Mouse (Mus musculus) MEL (cell line): ENCODE measurements at regions not wholly inside any gene's neighbourhood (a gene's known extent, or its start where the extent isn't known, plus 50 kb on each side); places are given as distances from the start of the nearest gene placed in this dataset.

Source experiments
- DNase-seq: peaks from one replicate; pipeline ENCODE4 v3.0.0; 2011; ENCODE audit warnings: low read depth, low spot score
- H3K27ac ChIP-seq: 2 replicates; pipeline ENCODE4 v1.5.1; 2012; ENCODE audit warnings: low read depth, mild to moderate bottlenecking, control low read depth, low read length, moderate library complexity; ENCODE audit not compliant: control insufficient read depth
- H3K27me3 ChIP-seq, 2 experiments: fragments of 150-350 bp in 1 of 2; sonication (generic) in 1 of 2; 2 replicates each; pipeline ENCODE4 v1.6.1; 2012; ENCODE audit warnings: low read length in 2 of 2, mild to moderate bottlenecking in 2 of 2, improper control_type of control experiment in 1 of 2, moderate library complexity in 1 of 2; ENCODE audit not compliant: insufficient read depth in 2 of 2, control insufficient read depth in 1 of 2
- H3K36me3 ChIP-seq, 2 experiments: 2 replicates each; pipeline ENCODE4 v1.6.1; 2012 to 2014; ENCODE audit warnings: low read length in 2 of 2, improper control_type of control experiment in 1 of 2, inconsistent platforms in 1 of 2, mild to moderate bottlenecking in 1 of 2; ENCODE audit not compliant: insufficient read depth in 2 of 2, control insufficient read depth in 1 of 2
- H3K4me1 ChIP-seq, 2 experiments: fragments of 150-350 bp in 1 of 2; sonication (generic) in 1 of 2; 2 replicates each; pipeline ENCODE4 v1.6.1; 2012; ENCODE audit warnings: low read length in 2 of 2, improper control_type of control experiment in 1 of 2, mild to moderate bottlenecking in 1 of 2; ENCODE audit not compliant: insufficient read depth in 2 of 2, control insufficient read depth in 1 of 2
- H3K4me3 ChIP-seq, 2 experiments: fragments of 150-350 bp in 1 of 2; sonication (generic) in 1 of 2; 2 replicates each; pipeline ENCODE4 v1.5.1; 2012; ENCODE audit warnings: low read depth in 2 of 2, low read length in 2 of 2, mild to moderate bottlenecking in 2 of 2, moderate library complexity in 2 of 2, control low read depth in 1 of 2, improper control_type of control experiment in 1 of 2; ENCODE audit not compliant: control insufficient read depth in 1 of 2, insufficient read depth in 1 of 2
- H3K79me2 ChIP-seq: 2 replicates; pipeline ENCODE4 v1.6.1; 2012; ENCODE audit warnings: mild to moderate bottlenecking, low read length, moderate library complexity; ENCODE audit not compliant: control insufficient read depth, poor library complexity, insufficient read depth
- H3K9ac ChIP-seq: 2 replicates; pipeline ENCODE4 v1.6.1; 2012; ENCODE audit warnings: low read depth, mild to moderate bottlenecking, control low read depth, low read length, moderate library complexity; ENCODE audit not compliant: control insufficient read depth, poor library complexity, severe bottlenecking
- H3K9me3 ChIP-seq: fragments of 150-350 bp; sonication (generic); replicated peaks from 2 replicates; pipeline ENCODE4 v1.6.1; 2012; ENCODE audit warnings: mild to moderate bottlenecking, low read length, improper control_type of control experiment, moderate library complexity; ENCODE audit not compliant: insufficient read depth
- CHD1 ChIP-seq: IDR thresholded peaks from 2 replicates; pipeline ENCODE4 v1.6.1; 2012; ENCODE audit warnings: low read depth, mild to moderate bottlenecking, inconsistent platforms, low read length, improper control_type of control experiment
- E2F4 ChIP-seq: IDR thresholded peaks from 2 replicates; pipeline ENCODE4 v1.6.1; 2011; ENCODE audit warnings: low read depth, low read length, improper control_type of control experiment, borderline replicate concordance
- ELF1 ChIP-seq: IDR thresholded peaks from 2 replicates; pipeline ENCODE4 v1.6.1; 2014; ENCODE audit warnings: low read depth, mild to moderate bottlenecking, inconsistent platforms, low read length, improper control_type of control experiment, moderate library complexity
- EP300 ChIP-seq, 2 experiments: IDR thresholded peaks; 2 replicates each; pipeline ENCODE4 v1.6.1; 2011; ENCODE audit warnings: improper control_type of control experiment in 2 of 2, low read length in 2 of 2, low read depth in 1 of 2, mild to moderate bottlenecking in 1 of 2
- ETS1 ChIP-seq: IDR thresholded peaks from 2 replicates; pipeline ENCODE4 v1.6.1; 2012; ENCODE audit warnings: low read depth, mild to moderate bottlenecking, inconsistent platforms, low read length, improper control_type of control experiment, moderate library complexity
- GABPA ChIP-seq: IDR thresholded peaks from 2 replicates; pipeline ENCODE4 v1.6.1; 2012; ENCODE audit warnings: low read depth, mild to moderate bottlenecking, inconsistent platforms, low read length, improper control_type of control experiment, moderate library complexity
- GATA1 ChIP-seq: IDR thresholded peaks from 2 replicates; pipeline ENCODE4 v1.6.1; 2011; ENCODE audit warnings: low read depth, low read length, improper control_type of control experiment
- HCFC1 ChIP-seq: IDR thresholded peaks from 2 replicates; pipeline ENCODE4 v1.6.1; 2012; ENCODE audit warnings: low read depth, mild to moderate bottlenecking, inconsistent platforms, low read length, improper control_type of control experiment, moderate library complexity
- MAFK ChIP-seq: IDR thresholded peaks from 2 replicates; pipeline ENCODE4 v1.6.1; 2011; ENCODE audit warnings: low read depth, mild to moderate bottlenecking, low read length, improper control_type of control experiment, borderline replicate concordance
- MEF2A ChIP-seq: IDR thresholded peaks from 2 replicates; pipeline ENCODE4 v1.6.1; 2014; ENCODE audit warnings: low read depth, mild to moderate bottlenecking, inconsistent platforms, low read length, improper control_type of control experiment; ENCODE audit not compliant: poor library complexity, insufficient replicate concordance, severe bottlenecking; ENCODE audit errors: extremely low read depth
- MXI1 ChIP-seq: IDR thresholded peaks from 2 replicates; pipeline ENCODE4 v1.6.1; 2011; ENCODE audit warnings: mild to moderate bottlenecking, low read depth, low read length, improper control_type of control experiment
- MYB ChIP-seq: IDR thresholded peaks from 2 replicates; pipeline ENCODE4 v1.6.1; 2011; ENCODE audit warnings: mild to moderate bottlenecking, low read depth, low read length, improper control_type of control experiment
- POLR2AphosphoS2 ChIP-seq: IDR thresholded peaks from 2 replicates; pipeline ENCODE4 v1.6.1; 2011; ENCODE audit warnings: low read length, improper control_type of control experiment
- RAD21 ChIP-seq: IDR thresholded peaks from 2 replicates; pipeline ENCODE4 v1.6.1; 2011; ENCODE audit warnings: mild to moderate bottlenecking, low read depth, low read length, improper control_type of control experiment
- SMC3 ChIP-seq: IDR thresholded peaks from 2 replicates; pipeline ENCODE4 v1.6.1; 2011; ENCODE audit warnings: low read depth, low read length, improper control_type of control experiment
- TAL1 ChIP-seq: IDR thresholded peaks from 2 replicates; pipeline ENCODE4 v1.6.1; 2012; ENCODE audit warnings: mild to moderate bottlenecking, inconsistent platforms, low read length, moderate library complexity, mixed read lengths
- TBP ChIP-seq: IDR thresholded peaks from 2 replicates; pipeline ENCODE4 v1.8.0; 2011; ENCODE audit warnings: low read depth, low read length, improper control_type of control experiment
- TCF12 ChIP-seq: IDR thresholded peaks from 2 replicates; pipeline ENCODE4 v1.6.1; 2014; ENCODE audit warnings: low read depth, mild to moderate bottlenecking, inconsistent platforms, low read length, improper control_type of control experiment, moderate library complexity
- UBTF ChIP-seq: IDR thresholded peaks from 2 replicates; pipeline ENCODE4 v1.6.1; 2012; ENCODE audit warnings: low read depth, mild to moderate bottlenecking, inconsistent platforms, low read length, improper control_type of control experiment, moderate library complexity, borderline replicate concordance; ENCODE audit not compliant: insufficient read depth
- USF1 ChIP-seq: IDR thresholded peaks from 2 replicates; pipeline ENCODE4 v1.6.1; 2014; ENCODE audit warnings: low read depth, mild to moderate bottlenecking, inconsistent platforms, low read length, improper control_type of control experiment, moderate library complexity
- ZC3H11A ChIP-seq: IDR thresholded peaks from 2 replicates; pipeline ENCODE4 v1.6.1; 2012; ENCODE audit warnings: low read depth, mild to moderate bottlenecking, inconsistent platforms, low read length, improper control_type of control experiment
- ZKSCAN1 ChIP-seq: IDR thresholded peaks from 2 replicates; pipeline ENCODE4 v1.6.1; 2012; ENCODE audit warnings: low read depth, mild to moderate bottlenecking, inconsistent platforms, low read length, improper control_type of control experiment, moderate library complexity

- no peak overlapping the region for H3K27ac ChIP-seq
- no peak overlapping the region for H3K9ac ChIP-seq
- no peak overlapping the region for H3K4me3 ChIP-seq
- H3K36me3 ChIP-seq: no peaks in the 10 kb centered on the region
- no peaks in the 10 kb centered on the region for H3K9me3 ChIP-seq
- no peak for TF ChIP-seq SMC3
- no peak for TF ChIP-seq TAL1
- TF ChIP-seq EP300 (IDR thresholded peaks at IDR 0.05; ENCODE audit: low read depth in 1 of 2, low read length in 2 of 2): no peak
- no peak for TF ChIP-seq CHD1
- TF ChIP-seq UBTF: no peak
- no peak for TF ChIP-seq ZC3H11A
- no peak for TF ChIP-seq MEF2A
- TF ChIP-seq ELF1: no peak
- no peak for TF ChIP-seq USF1
- TF ChIP-seq GATA1: no peak
- no peak for TF ChIP-seq TCF12
- no peak for TF ChIP-seq HCFC1
- TF ChIP-seq MXI1: no peak
- no peak for TF ChIP-seq MAFK
- TF ChIP-seq, all 39 proteins: peak for 0
- DNase-seq: no peak
- Histone ChIP-seq H3K4me1 (no peaks in the 10 kb centered on the region), H3K27me3 (no peaks in the 10 kb centered on the region), H3K79me2 (no peaks in the 10 kb centered on the region)
Measured at GRCm38 (mm10) chr3:38817651-38818050, 69.1 kb upstream of the Fat4 start.

GRCm38 (mm10) chr3:38812457-38812856, 74.3 kb upstream of the Fat4 start:
- Histone ChIP-seq H3K79me2 (no peaks in the 10 kb centered on the region), H3K27ac (no peak overlapping the region), H3K9ac (no peak overlapping the region), H3K27me3 (no peaks in the 10 kb centered on the region), H3K9me3 (no peaks in the 10 kb centered on the region), H3K36me3 (no peaks in the 10 kb centered on the region), H3K4me3 (no peak overlapping the region), H3K4me1 (no peaks in the 10 kb centered on the region)
- no peak for DNase-seq
- TF ChIP-seq TCF12 (no peak), TAL1 (no peak), ELF1 (no peak), TBP (no peak), HCFC1 (no peak), E2F4 (no peak), RAD21 (no peak), GABPA (no peak), MYB (no peak), USF1 (no peak), SMC3 (no peak), UBTF (no peak), MEF2A (no peak), CHD1 (no peak), ZKSCAN1 (no peak), ETS1 (no peak), POLR2AphosphoS2 (no peak)
